Mouse (Mus musculus) heart, embryonic 10.5 days (tissue): ENCODE measurements around the gene Dhx30. TPM values are rescaled to one million over a fixed set of nuclear protein-coding genes. Genes with fewer than 3 reads are reported as not detected.
"Not testable (repeated sequence)": the region's sequence is repeated elsewhere in the genome, so short reads cannot be mapped to it uniquely, and the experiment has no call there.

Experiments used
- DNase-seq: peaks from one replicate; pipeline ENCODE4 v3.0.0-alpha.2; 2017; ENCODE audit warnings: low spot score
- H3K27ac ChIP-seq: fragments of 300-500 bp; sonication (generic); 2 replicates; pipeline ENCODE4 v1.5.1; 2016; ENCODE audit warnings: mild to moderate bottlenecking
- H3K27me3 ChIP-seq: fragments of 300-500 bp; sonication (generic); 2 replicates; pipeline ENCODE4 v1.6.1; 2016; ENCODE audit warnings: mild to moderate bottlenecking; ENCODE audit not compliant: poor library complexity, insufficient read depth, severe bottlenecking
- H3K36me3 ChIP-seq: fragments of 300-500 bp; sonication (generic); 2 replicates; pipeline ENCODE4 v1.6.1; 2016; ENCODE audit warnings: mild to moderate bottlenecking, moderate library complexity
- H3K4me1 ChIP-seq: fragments of 300-500 bp; sonication (generic); 2 replicates; pipeline ENCODE4 v1.6.1; 2016; ENCODE audit warnings: mild to moderate bottlenecking
- H3K4me3 ChIP-seq: fragments of 300-500 bp; sonication (generic); 2 replicates; pipeline ENCODE4 v1.5.1; 2016; ENCODE audit warnings: mild to moderate bottlenecking, moderate library complexity
- H3K9me3 ChIP-seq: fragments of 300-500 bp; sonication (generic); 2 replicates; pipeline ENCODE4 v1.6.1; 2016; ENCODE audit warnings: mild to moderate bottlenecking, moderate library complexity
- WGBS: fragments of 180-500 bp; shearing (Covaris S2); methylation state at CpG from one replicate; pipeline ENCODE4 v1.1.7; 2016; 5-methylcytosine and 5-hydroxymethylcytosine counted together
- polyA plus RNA-seq: library from polyadenylated mRNA; unstranded; fragments of >200 nt; fragmentation: Nextera tagmentation; extraction: Ambion mirVana; gene quantifications from 2 replicates; pipeline ENCODE4 v1.2.1, GENCODE M21; 2016

The Dhx30 gene
- polyA plus RNA-seq, 1 experiment from 2014 or later = 141 TPM

DNA sequence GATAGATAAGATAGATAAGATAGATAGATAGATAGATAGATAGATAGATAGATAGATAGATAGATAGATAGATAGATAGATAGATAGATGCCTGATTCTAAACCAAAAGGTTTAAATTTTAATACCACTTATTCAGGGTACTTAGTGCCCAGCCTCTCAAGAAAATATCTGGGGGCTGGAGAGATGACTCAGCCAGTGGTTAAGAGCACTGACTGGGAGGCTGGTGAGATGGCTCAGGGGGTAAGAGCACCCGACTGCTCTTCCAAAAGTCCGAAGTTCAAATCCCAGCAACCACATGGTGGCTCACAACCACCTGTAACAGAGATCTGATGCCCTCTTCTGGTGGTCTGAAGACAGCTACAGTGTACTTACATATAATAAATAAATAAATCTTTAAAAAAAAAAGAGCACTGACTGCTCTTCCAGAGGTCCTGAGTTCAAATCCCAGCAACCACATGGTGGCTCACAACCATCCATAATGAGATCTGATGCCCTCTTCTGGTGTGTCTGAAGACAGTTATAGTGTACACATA is 6.4 kb upstream of the Dhx30 start:
- WGBS = 56% methylated on average over 2 of the region's 2 CpGs
- not testable (repeated sequence) for H3K27me3 ChIP-seq, DNase-seq, H3K36me3 ChIP-seq, H3K9me3 ChIP-seq, H3K27ac ChIP-seq, H3K4me3 ChIP-seq, H3K4me1 ChIP-seq

GRCm38 (mm10) chr9:110123322-110123721 is 5.7 kb upstream of the Dhx30 start:
- H3K27ac ChIP-seq = no peak overlapping the region
- H3K36me3 ChIP-seq = no peaks in the 10 kb centered on the region
- H3K9me3 ChIP-seq = no peaks in the 10 kb centered on the region
- H3K4me1 ChIP-seq = peaks cover 10% of the 10 kb centered on the region
- no peaks in the 10 kb centered on the region for H3K27me3 ChIP-seq
- WGBS = 73% methylated on average over 2 of the region's 2 CpGs
- DNase-seq = no peak
- H3K4me3 ChIP-seq = no peak overlapping the region

DNA sequence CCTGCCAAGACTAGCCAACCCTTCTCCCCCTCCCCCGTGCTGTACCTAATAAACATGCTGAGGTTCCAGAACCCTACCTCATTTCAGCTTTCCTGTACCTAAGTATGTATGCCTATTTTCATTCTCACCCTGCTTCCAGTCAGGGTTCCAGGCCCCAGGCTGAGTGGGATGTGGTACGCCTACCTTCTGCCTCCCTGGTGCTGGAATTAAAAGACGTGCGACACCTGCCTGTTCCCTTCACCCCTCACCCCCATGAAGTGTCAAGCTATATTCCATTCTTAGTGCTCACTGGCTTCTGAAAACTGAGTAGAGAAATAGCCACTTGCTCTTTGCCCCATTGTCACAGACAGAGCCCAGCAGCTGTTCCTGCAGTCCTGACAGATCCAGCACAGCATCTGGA is 3.8 kb upstream of the Dhx30 start:
- H3K27ac ChIP-seq = no peak overlapping the region
- H3K4me3 ChIP-seq = no peak overlapping the region
- H3K36me3 ChIP-seq = no peaks in the 10 kb centered on the region
- no peak for DNase-seq
- H3K4me1 ChIP-seq = peaks cover 13% of the 10 kb centered on the region
- H3K9me3 ChIP-seq = no peaks in the 10 kb centered on the region
- WGBS = 68% methylated on average over 4 of the region's 4 CpGs
- no peaks in the 10 kb centered on the region for H3K27me3 ChIP-seq

- Histone ChIP-seq H3K36me3 (peaks cover 19% of the 10 kb centered on the region), H3K27me3 (no peaks in the 10 kb centered on the region), H3K4me3 (peak overlapping the region; percentile 95), H3K27ac (peak overlapping the region; percentile 97), H3K4me1 (peaks cover 13% of the 10 kb centered on the region), H3K9me3 (no peaks in the 10 kb centered on the region)
- DNase-seq = no peak
- WGBS = 68% methylated on average over 1 of the region's 1 CpGs
Observed at GRCm38 (mm10) chr9:110118249-110118648, 619 bp upstream of the Dhx30 start.

GRCm38 (mm10) chr9:110116977-110117778 is 452 bp downstream of the Dhx30 start, which contains the start of gene Smarcc1:
TSS of gene Smarcc1 (plus strand) at chr9:110117708.
- Histone ChIP-seq H3K27me3 (no peaks in the 10 kb centered on the region), H3K4me1 (peaks cover 13% of the 10 kb centered on the region), H3K4me3 (peak within 1 kb of the TSS; percentile 95), H3K36me3 (peaks cover 29% of the 10 kb centered on the region), H3K27ac (peak within 1 kb of the TSS; percentile 97), H3K9me3 (no peaks in the 10 kb centered on the region)
- DNase-seq = peak; percentile 96
- WGBS = under 1% methylated on average over 79 of the region's 79 CpGs

GRCm38 (mm10) chr9:110116353-110116976 is 1.2 kb downstream of the Dhx30 start:
- DNase-seq = no peak
- Histone ChIP-seq H3K4me1 (peaks cover 13% of the 10 kb centered on the region), H3K9me3 (no peaks in the 10 kb centered on the region), H3K36me3 (peaks cover 36% of the 10 kb centered on the region), H3K27ac (peak overlapping the region; percentile 97), H3K4me3 (peak overlapping the region; percentile 95), H3K27me3 (no peaks in the 10 kb centered on the region)
- 16% methylated on average over 10 of the region's 10 CpGs for WGBS

DNA sequence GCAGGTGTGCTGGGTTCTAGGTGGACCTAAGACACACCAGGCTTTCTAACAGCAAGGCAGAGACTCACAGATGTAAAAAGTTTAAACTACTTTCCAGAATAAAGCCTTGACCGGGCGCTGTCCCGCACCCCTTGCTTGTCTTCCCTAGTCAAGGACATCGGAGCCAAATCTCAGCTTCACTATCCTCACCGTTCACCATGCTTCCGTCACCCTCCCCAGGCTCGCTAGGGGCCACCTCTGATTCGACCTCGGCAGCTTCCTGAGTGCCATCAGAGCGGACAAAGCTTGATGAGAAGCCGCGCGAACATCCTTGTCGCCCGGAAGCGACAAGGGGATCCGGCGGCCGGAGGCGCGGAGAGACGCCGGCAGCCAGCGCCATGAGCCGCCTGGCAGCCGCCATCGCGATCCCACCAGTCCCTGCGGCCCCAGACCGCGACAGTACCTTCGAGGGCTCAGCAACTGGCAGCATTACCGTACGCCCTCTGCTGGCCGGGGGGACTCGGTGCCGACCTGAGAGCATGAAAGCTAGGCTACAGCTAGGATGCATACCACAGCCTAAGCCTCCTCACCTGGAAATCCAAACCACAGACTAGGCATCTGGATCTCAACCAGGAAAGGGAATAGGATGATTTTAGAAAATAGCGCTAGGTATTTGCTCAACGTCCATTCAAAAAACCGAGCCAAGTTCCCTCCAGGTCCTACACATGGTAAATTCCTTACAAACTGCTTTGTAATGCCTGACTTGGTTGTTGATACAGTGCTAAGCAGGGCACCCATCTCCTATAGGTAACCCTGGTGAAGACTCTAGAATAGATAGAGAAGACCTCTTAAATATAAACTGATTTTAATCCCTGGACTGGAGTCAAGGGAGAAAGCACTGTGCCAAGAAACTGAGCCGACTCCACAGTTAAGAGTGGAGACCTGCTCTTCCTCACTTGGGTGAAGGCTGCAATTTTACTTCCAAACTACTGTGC is 16.7 kb downstream of the Dhx30 start:
- 3% methylated on average over 41 of the region's 41 CpGs for WGBS
- peak; percentile 96 for DNase-seq
- Histone ChIP-seq H3K9me3 (no peaks in the 10 kb centered on the region), H3K27me3 (no peaks in the 10 kb centered on the region), H3K27ac (peak overlapping the region; percentile 92), H3K4me1 (peaks cover 8% of the 10 kb centered on the region; the same call in 1 of the 2 replicates), H3K4me3 (peak overlapping the region; percentile 89), H3K36me3 (peaks cover 77% of the 10 kb centered on the region)

GRCm38 (mm10) chr9:110097791-110098190 is 19.8 kb downstream of the Dhx30 start:
- H3K4me3 ChIP-seq = no peak overlapping the region
- peaks cover 77% of the 10 kb centered on the region for H3K36me3 ChIP-seq
- no peak overlapping the region for H3K27ac ChIP-seq
- H3K27me3 ChIP-seq = no peaks in the 10 kb centered on the region
- H3K9me3 ChIP-seq = no peaks in the 10 kb centered on the region
- no peak for DNase-seq
- peaks cover 8% of the 10 kb centered on the region; the same call in 1 of the 2 replicates for H3K4me1 ChIP-seq
- 93% methylated on average over 3 of the region's 3 CpGs for WGBS

- H3K36me3 ChIP-seq = peaks cover 95% of the 10 kb centered on the region
- H3K4me1 ChIP-seq = peaks cover 1% of the 10 kb centered on the region; the same call in 1 of the 2 replicates
- no peak overlapping the region for H3K27ac ChIP-seq
- 95% methylated on average over 4 of the region's 4 CpGs for WGBS
- no peaks in the 10 kb centered on the region for H3K27me3 ChIP-seq
- no peak for DNase-seq
- H3K4me3 ChIP-seq = no peak overlapping the region
- no peaks in the 10 kb centered on the region for H3K9me3 ChIP-seq
Observed at GRCm38 (mm10) chr9:110094761-110095160, 22.9 kb downstream of the Dhx30 start.

- WGBS = 81% methylated on average over 4 of the region's 4 CpGs
- Histone ChIP-seq H3K4me1 (no peaks in the 10 kb centered on the region), H3K4me3 (no peak overlapping the region)
Observed at GRCm38 (mm10) chr9:110093303-110093702, 24.3 kb downstream of the Dhx30 start.

GRCm38 (mm10) chr9:110085693-110086092 is 31.9 kb downstream of the Dhx30 start:
- 90% methylated on average over 8 of the region's 8 CpGs for WGBS

More at GRCm38 (mm10) chr9:110093303-110093702, 24.3 kb downstream of the Dhx30 start:
- Histone ChIP-seq H3K27me3 (no peaks in the 10 kb centered on the region), H3K27ac (no peak overlapping the region), H3K36me3 (peaks cover 95% of the 10 kb centered on the region), H3K9me3 (no peaks in the 10 kb centered on the region)
- DNase-seq = no peak

More at GRCm38 (mm10) chr9:110085693-110086092, 31.9 kb downstream of the Dhx30 start:
- H3K4me3 ChIP-seq = no peak overlapping the region
- peaks cover 99% of the 10 kb centered on the region for H3K36me3 ChIP-seq
- H3K9me3 ChIP-seq = no peaks in the 10 kb centered on the region
- H3K4me1 ChIP-seq = 0 out of 2 replicates have a peak, but pooled peaks cover 3% of the 10 kb centered on the region
- no peak for DNase-seq
- H3K27me3 ChIP-seq = no peaks in the 10 kb centered on the region
- no peak overlapping the region for H3K27ac ChIP-seq
